Mouse (Mus musculus) lung, embryonic 14.5 days (tissue): ENCODE measurements at regions not wholly inside any gene's neighbourhood (a gene's known extent, or its start where the extent isn't known, plus 50 kb on each side); places are given as distances from the start of the nearest gene placed in this dataset.

ENCODE experiments used
- ATAC-seq: fragments of 200-750 bp; cut with Nextera tagmentation; 2 replicates; pipeline ENCODE4 v1.8.0; 2017; ENCODE audit warnings: mild to moderate bottlenecking, moderate TSS enrichment, moderate library complexity; ENCODE audit not compliant: insufficient read depth
- DNase-seq: peaks from one replicate; pipeline ENCODE4 v3.0.0-alpha.2; 2015
- H3K27ac ChIP-seq: fragments of 300-500 bp; sonication (generic); 2 replicates; pipeline ENCODE4 v1.5.1; 2014; ENCODE audit warnings: low read depth, mild to moderate bottlenecking, moderate library complexity
- H3K27me3 ChIP-seq: fragments of 300-500 bp; sonication (generic); 2 replicates; pipeline ENCODE4 v1.6.1; 2014; ENCODE audit warnings: low read length, control low read depth; ENCODE audit not compliant: insufficient read depth
- H3K36me3 ChIP-seq: fragments of 300-500 bp; sonication (generic); 2 replicates; pipeline ENCODE4 v1.6.1; 2014; ENCODE audit warnings: control low read depth; ENCODE audit not compliant: insufficient read depth
- H3K4me1 ChIP-seq: fragments of 300-500 bp; sonication (generic); 2 replicates; pipeline ENCODE4 v1.6.1; 2014; ENCODE audit warnings: antibody characterized with exemption, control low read depth; ENCODE audit not compliant: insufficient read depth
- H3K4me2 ChIP-seq: fragments of 300-500 bp; sonication (generic); 2 replicates; pipeline ENCODE4 v1.6.1; 2014; ENCODE audit warnings: mild to moderate bottlenecking
- H3K4me3 ChIP-seq: fragments of 300-500 bp; sonication (generic); 2 replicates; pipeline ENCODE4 v1.5.1; 2014; ENCODE audit warnings: low read depth, low read length
- H3K9ac ChIP-seq: fragments of 300-500 bp; sonication (generic); 2 replicates; pipeline ENCODE4 v1.6.1; 2014
- H3K9me3 ChIP-seq: fragments of 300-500 bp; sonication (generic); 2 replicates; pipeline ENCODE4 v1.6.1; 2016; ENCODE audit warnings: low read depth, low read length, control low read depth
- CTCF ChIP-seq: IDR thresholded peaks from 2 replicates; pipeline ENCODE4 v1.5.1; 2016; ENCODE audit warnings: antibody characterized with exemption, low read depth
- WGBS: fragments of 180-500 bp; shearing (Covaris S2); extraction: QIAGEN DNeasy Blood & Tissue Kit; methylation state at CpG from one replicate; pipeline ENCODE4 v1.1.7; 2014; 5-methylcytosine and 5-hydroxymethylcytosine counted together

- H3K4me3 ChIP-seq: peak overlapping the region; percentile 53
- no peak overlapping the region for H3K27ac ChIP-seq
- no peak for DNase-seq
- H3K4me1 ChIP-seq: peaks cover 2% of the 10 kb centered on the region; the same call in 1 of the 2 replicates
- no peak for TF ChIP-seq CTCF
- no peak for ATAC-seq
- peak overlapping the region; percentile 80 for H3K4me2 ChIP-seq
- no peaks in the 10 kb centered on the region for H3K27me3 ChIP-seq
- 48% methylated on average over 4 of the region's 4 CpGs for WGBS
- no peak overlapping the region; the same call in 1 of the 2 replicates for H3K9ac ChIP-seq
- H3K36me3 ChIP-seq: no peaks in the 10 kb centered on the region
- no peaks in the 10 kb centered on the region for H3K9me3 ChIP-seq
Measured at GRCm38 (mm10) chr1:137901996-137902395, 273.5 kb downstream of the Ptprc start.

GRCm38 (mm10) chr1:137901211-137901610, 274.3 kb downstream of the Ptprc start:
- DNase-seq (peak; percentile 44), ATAC-seq (no peak)
- Histone ChIP-seq H3K27ac (peak overlapping the region; percentile 94), H3K4me2 (peak overlapping the region; percentile 80), H3K4me3 (peak overlapping the region; percentile 53), H3K9ac (peak overlapping the region; percentile 86), H3K9me3 (no peaks in the 10 kb centered on the region), H3K4me1 (peaks cover 2% of the 10 kb centered on the region; the same call in 1 of the 2 replicates), H3K27me3 (no peaks in the 10 kb centered on the region), H3K36me3 (no peaks in the 10 kb centered on the region)
- TF ChIP-seq CTCF: no peak
- 36% methylated on average over 5 of the region's 5 CpGs for WGBS

GRCm38 (mm10) chr1:137900621-137901071, 274.9 kb downstream of the Ptprc start:
- DNase-seq: peak; percentile 64
- Histone ChIP-seq H3K4me1 (peaks cover 2% of the 10 kb centered on the region; the same call in 1 of the 2 replicates), H3K9me3 (no peaks in the 10 kb centered on the region), H3K27me3 (no peaks in the 10 kb centered on the region), H3K36me3 (no peaks in the 10 kb centered on the region), H3K9ac (peak overlapping the region; percentile 86), H3K4me3 (peak overlapping the region; percentile 53), H3K27ac (peak overlapping the region; percentile 94), H3K4me2 (peak overlapping the region; percentile 80)
- TF ChIP-seq CTCF: no peak
- WGBS: 0% methylated on average over 8 of the region's 8 CpGs
- peak; percentile 45 for ATAC-seq

- Histone ChIP-seq H3K27ac (peak overlapping the region; percentile 94), H3K27me3 (no peaks in the 10 kb centered on the region), H3K4me3 (peak overlapping the region; percentile 53), H3K36me3 (no peaks in the 10 kb centered on the region), H3K4me2 (peak overlapping the region; percentile 80), H3K9me3 (no peaks in the 10 kb centered on the region), H3K4me1 (peaks cover 2% of the 10 kb centered on the region; the same call in 1 of the 2 replicates), H3K9ac (peak overlapping the region; percentile 86)
- TF ChIP-seq CTCF: no peak
- 1% methylated on average over 14 of the region's 14 CpGs for WGBS
- ATAC-seq (peak; percentile 90), DNase-seq (peak; percentile 90)
Measured at GRCm38 (mm10) chr1:137899916-137900601, 275.4 kb downstream of the Ptprc start.

- no peak for TF ChIP-seq CTCF
- Histone ChIP-seq H3K4me2 (peak overlapping the region; percentile 80), H3K27me3 (no peaks in the 10 kb centered on the region), H3K36me3 (no peaks in the 10 kb centered on the region), H3K27ac (peak overlapping the region; percentile 94), H3K4me1 (peaks cover 2% of the 10 kb centered on the region; the same call in 1 of the 2 replicates), H3K4me3 (peak overlapping the region; percentile 53), H3K9ac (peak overlapping the region; percentile 86), H3K9me3 (no peaks in the 10 kb centered on the region)
- ATAC-seq (no peak), DNase-seq (peak; percentile 65)
- WGBS: 1% methylated on average over 6 of the region's 6 CpGs
Measured at GRCm38 (mm10) chr1:137899305-137899704, 276.2 kb downstream of the Ptprc start.

- Histone ChIP-seq H3K9me3 (no peaks in the 10 kb centered on the region), H3K9ac (peak overlapping the region; percentile 86), H3K27me3 (no peaks in the 10 kb centered on the region), H3K4me2 (peak overlapping the region; percentile 80), H3K27ac (peak overlapping the region; percentile 94), H3K4me3 (peak overlapping the region; percentile 53), H3K36me3 (no peaks in the 10 kb centered on the region), H3K4me1 (peaks cover 6% of the 10 kb centered on the region; the same call in 1 of the 2 replicates)
- no peak for TF ChIP-seq CTCF
- WGBS: 0% methylated on average over 3 of the region's 3 CpGs
- DNase-seq (peak; percentile 59), ATAC-seq (peak; percentile 26; the same call in 1 of the 2 replicates)
Measured at GRCm38 (mm10) chr1:137898891-137899290, 276.6 kb downstream of the Ptprc start.

GRCm38 (mm10) chr1:137898397-137898796, 277.1 kb downstream of the Ptprc start:
- Histone ChIP-seq H3K9me3 (no peaks in the 10 kb centered on the region), H3K36me3 (no peaks in the 10 kb centered on the region), H3K4me3 (peak overlapping the region; percentile 53), H3K4me1 (peaks cover 6% of the 10 kb centered on the region; the same call in 1 of the 2 replicates), H3K27ac (peak overlapping the region; percentile 94), H3K9ac (peak overlapping the region; percentile 86), H3K27me3 (no peaks in the 10 kb centered on the region), H3K4me2 (peak overlapping the region; percentile 80)
- ATAC-seq (peak; percentile 96), DNase-seq (peak; percentile 95)
- under 1% methylated on average over 11 of the region's 11 CpGs for WGBS
- no peak for TF ChIP-seq CTCF
